Mouse (Mus musculus) midbrain, embryonic 16.5 days (tissue): ENCODE results near the gene Mr1. TPM values are rescaled to one million over a fixed set of nuclear protein-coding genes. Genes with fewer than 3 reads are reported as not detected.

Experiments
- ATAC-seq: fragments of 200-750 bp; cut with Nextera tagmentation; 2 replicates; pipeline ENCODE4 v1.8.0; 2017; ENCODE audit warnings: moderate TSS enrichment
- H3K27ac ChIP-seq: fragments of 300-500 bp; sonication (generic); 2 replicates; pipeline ENCODE4 v1.5.1; 2014; ENCODE audit warnings: mild to moderate bottlenecking, low read length, mixed read lengths
- H3K27me3 ChIP-seq: fragments of 300-500 bp; sonication (generic); 2 replicates; pipeline ENCODE4 v1.6.1; 2014; ENCODE audit warnings: low read depth, low read length, mixed read lengths; ENCODE audit not compliant: control insufficient read depth, insufficient read depth
- H3K36me3 ChIP-seq: fragments of 300-500 bp; sonication (generic); 2 replicates; pipeline ENCODE4 v1.6.1; 2014; ENCODE audit warnings: mild to moderate bottlenecking, low read length, moderate library complexity, mixed read lengths; ENCODE audit not compliant: control insufficient read depth, insufficient read depth
- H3K4me1 ChIP-seq: fragments of 300-500 bp; sonication (generic); 2 replicates; pipeline ENCODE4 v1.6.1; 2014; ENCODE audit warnings: mild to moderate bottlenecking, low read length, mixed read lengths; ENCODE audit not compliant: control insufficient read depth, insufficient read depth
- H3K4me2 ChIP-seq: fragments of 300-500 bp; sonication (generic); 2 replicates; pipeline ENCODE4 v1.6.1; 2014; ENCODE audit warnings: mild to moderate bottlenecking, low read length, mixed read lengths
- H3K4me3 ChIP-seq: fragments of 300-500 bp; sonication (generic); 2 replicates; pipeline ENCODE4 v1.5.1; 2014; ENCODE audit warnings: low read depth, mild to moderate bottlenecking, low read length, moderate library complexity, mixed read lengths
- H3K9ac ChIP-seq: fragments of 300-500 bp; sonication (generic); 2 replicates; pipeline ENCODE4 v1.6.1; 2014; ENCODE audit warnings: low read depth, low read length, mixed read lengths
- H3K9me3 ChIP-seq: fragments of 300-500 bp; sonication (generic); replicated peaks from 2 replicates; pipeline ENCODE4 v1.6.1; 2014; ENCODE audit warnings: mild to moderate bottlenecking, low read length, mixed read lengths; ENCODE audit not compliant: control insufficient read depth, poor library complexity, severe bottlenecking
- WGBS: fragments of 180-500 bp; shearing (Covaris S2); extraction: QIAGEN DNeasy Blood & Tissue Kit; methylation state at CpG from one replicate; pipeline ENCODE4 v1.1.7; 2014; 5-methylcytosine and 5-hydroxymethylcytosine counted together
- polyA plus RNA-seq: library from polyadenylated mRNA; unstranded; fragments of >200 nt; fragmentation: Nextera tagmentation; extraction: Ambion mirVana; gene quantifications from 2 replicates; pipeline ENCODE4 v1.2.1, GENCODE M21; 2015

Mr1 gene
- polyA plus RNA-seq, 1 experiment from 2014 or later: 1.6 TPM

DNA sequence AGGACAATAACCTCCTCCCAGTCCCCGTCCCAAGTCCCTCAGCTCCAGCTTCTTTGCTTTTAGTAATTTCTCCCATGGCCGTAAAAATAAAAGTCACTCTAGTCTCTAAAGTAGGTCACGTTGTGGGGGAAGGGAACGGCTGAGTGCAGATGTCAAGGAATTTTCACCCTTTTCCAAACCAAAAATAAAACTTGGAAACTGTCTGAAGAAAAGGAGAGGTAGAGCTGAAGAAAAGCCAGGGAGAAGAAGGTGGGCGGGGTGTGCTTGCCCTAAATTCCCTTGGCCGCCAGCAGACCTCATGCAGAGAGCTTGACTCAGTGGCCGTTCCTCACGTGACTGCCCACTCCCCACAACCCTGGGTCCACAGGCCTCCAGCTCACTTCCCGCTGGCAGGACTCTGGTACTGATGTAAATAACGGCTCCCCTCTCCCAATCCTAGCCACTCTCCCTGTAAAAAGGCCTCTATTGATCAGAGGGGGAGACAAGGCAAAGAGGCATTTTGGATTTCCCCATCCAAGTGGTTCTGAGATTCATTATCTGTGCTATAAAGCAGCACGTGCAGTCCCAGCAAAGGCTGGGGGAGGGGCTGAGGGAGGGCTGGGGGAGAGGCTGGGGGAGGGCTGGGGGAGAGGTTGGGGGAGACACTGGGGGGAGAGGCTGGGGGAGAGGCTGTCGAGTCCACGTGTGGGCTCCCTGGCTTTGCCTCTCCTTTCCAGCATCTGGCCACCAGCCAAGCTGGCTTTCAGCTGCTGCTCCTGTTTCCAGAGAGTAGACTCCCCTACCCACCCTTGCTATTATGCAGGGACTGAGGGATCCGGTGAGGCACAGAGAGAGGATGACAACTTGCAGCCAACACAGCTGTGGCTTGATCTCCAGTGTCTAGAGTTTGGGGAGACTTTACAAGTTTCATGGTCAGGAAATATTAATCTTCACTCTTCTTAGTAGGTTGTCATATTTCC is 54.5 kb downstream of the Mr1 start:
- no peaks in the 10 kb centered on the region for H3K27me3 ChIP-seq
- no peaks in the 10 kb centered on the region for H3K36me3 ChIP-seq
- no peak overlapping the region for H3K4me2 ChIP-seq
- peaks cover 43% of the 10 kb centered on the region for H3K4me1 ChIP-seq
- peak; percentile 67 for ATAC-seq
- H3K9me3 ChIP-seq: no peaks in the 10 kb centered on the region
- no peak overlapping the region for H3K4me3 ChIP-seq
- no peak overlapping the region for H3K9ac ChIP-seq
- 18% methylated on average over 14 of the region's 14 CpGs for WGBS
- H3K27ac ChIP-seq: peak overlapping the region; percentile 13; the same call in 1 of the 2 replicates

DNA sequence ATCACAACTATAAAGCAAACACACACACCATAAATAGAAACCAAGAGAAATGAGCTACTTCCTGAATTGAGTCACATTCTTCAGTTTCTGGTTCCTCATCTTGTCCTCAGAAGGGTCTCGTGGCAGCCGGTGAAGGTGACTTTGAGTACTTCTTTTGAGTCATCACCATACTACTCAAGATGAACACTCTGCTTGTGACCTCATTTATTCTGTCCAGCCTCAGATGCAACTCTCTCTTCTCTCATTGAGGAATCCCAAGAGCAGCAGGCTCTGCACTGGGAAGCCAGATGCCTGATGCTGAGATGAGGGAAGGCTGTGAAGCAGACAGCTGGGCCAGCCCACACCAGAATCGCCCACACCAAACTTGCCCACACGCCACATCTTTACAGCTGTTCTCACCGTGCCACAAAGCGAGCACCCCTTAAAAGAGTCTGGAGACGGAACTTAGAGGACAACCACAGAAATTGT is 55.2 kb downstream of the Mr1 start:
- Histone ChIP-seq H3K27ac (no peak overlapping the region), H3K27me3 (no peaks in the 10 kb centered on the region), H3K4me1 (peaks cover 46% of the 10 kb centered on the region), H3K4me2 (no peak overlapping the region), H3K9ac (no peak overlapping the region), H3K4me3 (no peak overlapping the region), H3K9me3 (no peaks in the 10 kb centered on the region), H3K36me3 (no peaks in the 10 kb centered on the region)
- ATAC-seq: no peak
- WGBS: 73% methylated on average over 7 of the region's 7 CpGs

DNA sequence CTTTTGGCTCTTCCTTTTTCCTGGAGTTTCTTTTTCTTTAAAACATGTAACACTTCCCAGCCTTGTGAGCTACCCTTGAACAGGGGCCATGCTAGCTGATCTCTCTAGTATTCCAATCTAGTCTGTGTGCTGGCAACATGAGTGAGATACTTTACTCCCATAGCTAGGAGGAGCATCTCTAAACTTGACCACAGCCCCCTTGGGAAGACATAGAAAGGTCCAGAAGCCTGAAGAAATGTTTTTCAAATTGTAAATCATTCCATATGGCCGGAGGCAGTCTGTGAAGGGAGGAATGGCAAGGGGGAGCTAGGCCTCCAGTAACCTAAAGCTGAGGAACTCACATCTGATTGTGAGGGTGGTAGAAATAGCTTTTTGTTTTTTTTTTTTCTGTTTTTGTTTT is 55.9 kb downstream of the Mr1 start:
- H3K9ac ChIP-seq: no peak overlapping the region
- H3K4me2 ChIP-seq: no peak overlapping the region
- H3K27me3 ChIP-seq: no peaks in the 10 kb centered on the region
- no peaks in the 10 kb centered on the region for H3K9me3 ChIP-seq
- no peak overlapping the region for H3K4me3 ChIP-seq
- WGBS: 94% methylated on average over 1 of the region's 1 CpGs
- peaks cover 50% of the 10 kb centered on the region for H3K4me1 ChIP-seq
- H3K27ac ChIP-seq: no peak overlapping the region
- ATAC-seq: no peak
- no peaks in the 10 kb centered on the region for H3K36me3 ChIP-seq

DNA sequence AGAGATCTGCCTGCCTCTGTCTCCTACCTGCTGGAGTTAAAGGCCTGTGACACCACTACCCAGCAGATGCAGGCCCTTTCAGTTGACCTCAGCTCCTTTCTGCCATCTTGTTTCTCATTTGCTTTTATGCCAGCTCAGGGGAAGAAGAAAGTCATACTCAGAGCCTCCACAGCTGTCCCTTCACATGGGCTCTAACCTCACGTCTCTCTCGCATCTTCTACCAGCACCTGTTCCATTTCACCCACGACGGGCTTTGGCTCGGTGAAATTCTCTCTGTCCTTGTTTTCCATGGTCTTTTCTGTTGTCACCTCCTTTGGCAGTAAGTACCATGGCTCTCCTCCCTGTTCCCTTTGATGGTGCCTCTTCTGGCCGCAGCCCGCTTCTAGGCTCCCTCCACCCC is 56.3 kb downstream of the Mr1 start:
- H3K9ac ChIP-seq: no peak overlapping the region
- ATAC-seq: no peak
- 94% methylated on average over 7 of the region's 7 CpGs for WGBS

DNA sequence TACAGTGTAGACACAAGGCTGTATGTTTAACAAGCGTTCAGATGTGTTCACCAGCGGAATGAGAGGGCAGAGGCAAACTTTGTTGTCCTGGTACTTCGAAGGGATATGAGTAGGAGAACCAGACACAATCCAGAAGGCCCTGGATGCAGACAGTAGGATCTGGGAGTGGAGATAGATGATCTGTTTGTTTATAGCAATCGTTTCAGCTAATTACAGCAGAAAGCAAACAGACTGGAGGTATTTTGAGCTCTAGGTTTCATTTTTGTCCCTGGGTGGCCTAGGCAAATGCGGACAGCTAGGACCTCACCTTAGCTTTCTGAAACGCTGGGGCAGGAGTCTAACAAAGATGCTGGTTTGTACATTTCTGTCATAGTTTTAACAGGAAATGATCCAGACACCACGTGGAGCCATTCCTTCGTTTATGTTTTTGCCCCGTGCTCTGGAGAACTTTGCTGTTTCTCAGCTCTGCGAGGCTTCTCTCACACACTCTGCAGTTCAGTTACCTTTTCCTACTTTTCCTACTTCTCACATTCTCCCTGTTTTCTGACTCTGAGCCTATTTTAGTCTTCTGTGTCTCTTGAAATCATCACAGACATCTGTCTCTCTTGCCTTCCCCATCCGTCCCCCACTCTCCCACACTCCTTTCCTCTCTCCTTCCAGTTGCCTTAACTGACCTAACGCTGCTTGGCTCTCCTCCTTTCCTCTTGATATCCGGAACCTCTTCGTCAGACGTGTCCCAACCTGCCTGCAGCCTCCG is 57.6 kb downstream of the Mr1 start:
- Histone ChIP-seq H3K4me2 (no peak overlapping the region), H3K9me3 (no peaks in the 10 kb centered on the region), H3K9ac (no peak overlapping the region), H3K4me3 (no peak overlapping the region), H3K36me3 (no peaks in the 10 kb centered on the region), H3K27ac (no peak overlapping the region), H3K27me3 (no peaks in the 10 kb centered on the region), H3K4me1 (peaks cover 59% of the 10 kb centered on the region)
- WGBS: 69% methylated on average over 16 of the region's 16 CpGs
- ATAC-seq: no peak

More for the DNA sequence above, 56.3 kb downstream of the Mr1 start:
- Histone ChIP-seq H3K27ac (no peak overlapping the region), H3K4me1 (peaks cover 54% of the 10 kb centered on the region), H3K4me2 (no peak overlapping the region), H3K36me3 (no peaks in the 10 kb centered on the region), H3K4me3 (no peak overlapping the region), H3K27me3 (no peaks in the 10 kb centered on the region), H3K9me3 (no peaks in the 10 kb centered on the region)

DNA sequence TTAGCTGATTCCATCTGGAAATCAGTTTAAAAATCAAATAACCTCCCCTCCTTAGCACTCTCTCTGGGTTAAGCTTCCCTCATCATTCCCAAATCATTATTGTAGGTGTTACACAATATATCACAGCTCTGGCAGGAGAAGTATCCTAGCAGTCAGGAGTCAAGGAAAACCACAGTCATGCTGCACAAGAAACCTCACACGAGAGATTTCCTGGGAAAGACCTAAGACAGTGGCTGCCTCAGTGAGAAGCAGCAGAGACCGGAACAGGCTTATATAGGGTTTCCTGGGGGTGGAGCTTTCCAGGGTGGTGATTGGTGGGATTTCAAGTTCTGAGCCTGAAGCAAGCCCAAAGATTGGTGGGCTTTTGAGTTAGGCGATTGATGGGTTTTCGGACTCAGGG is 58.6 kb downstream of the Mr1 start:
- no peak overlapping the region for H3K9ac ChIP-seq
- H3K4me1 ChIP-seq: peaks cover 55% of the 10 kb centered on the region
- no peak for ATAC-seq
- H3K4me3 ChIP-seq: no peak overlapping the region
- 92% methylated on average over 4 of the region's 4 CpGs for WGBS
- no peaks in the 10 kb centered on the region for H3K36me3 ChIP-seq
- H3K4me2 ChIP-seq: no peak overlapping the region
- H3K27me3 ChIP-seq: no peaks in the 10 kb centered on the region
- no peaks in the 10 kb centered on the region for H3K9me3 ChIP-seq
- H3K27ac ChIP-seq: no peak overlapping the region

DNA sequence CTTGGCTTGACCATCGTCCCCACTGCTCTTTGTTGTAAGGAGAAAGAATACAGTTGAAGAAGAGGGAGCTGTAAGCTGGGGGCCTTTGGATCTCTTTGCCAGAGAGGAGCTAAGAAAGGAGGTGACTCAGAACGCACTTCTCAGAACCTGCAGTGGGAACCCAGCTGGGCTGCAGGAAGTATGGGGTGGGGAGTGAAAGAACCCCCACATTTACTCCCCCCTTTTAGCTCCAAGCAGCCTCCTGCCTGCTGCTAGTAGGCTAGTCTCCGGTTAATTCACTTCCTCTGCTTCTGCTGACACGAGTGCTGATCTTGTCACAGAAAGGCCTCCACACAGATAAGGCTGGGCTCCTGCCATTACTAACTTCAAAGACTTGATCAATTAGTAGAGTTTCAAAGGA is 59.7 kb downstream of the Mr1 start:
- Histone ChIP-seq H3K27ac (peak overlapping the region; percentile 70), H3K4me3 (no peak overlapping the region), H3K36me3 (no peaks in the 10 kb centered on the region), H3K4me2 (peak overlapping the region; percentile 3; the same call in 1 of the 2 replicates), H3K9ac (no peak overlapping the region), H3K4me1 (peaks cover 54% of the 10 kb centered on the region), H3K9me3 (no peaks in the 10 kb centered on the region), H3K27me3 (no peaks in the 10 kb centered on the region)
- WGBS: 9% methylated on average over 4 of the region's 4 CpGs
- ATAC-seq: no peak

DNA sequence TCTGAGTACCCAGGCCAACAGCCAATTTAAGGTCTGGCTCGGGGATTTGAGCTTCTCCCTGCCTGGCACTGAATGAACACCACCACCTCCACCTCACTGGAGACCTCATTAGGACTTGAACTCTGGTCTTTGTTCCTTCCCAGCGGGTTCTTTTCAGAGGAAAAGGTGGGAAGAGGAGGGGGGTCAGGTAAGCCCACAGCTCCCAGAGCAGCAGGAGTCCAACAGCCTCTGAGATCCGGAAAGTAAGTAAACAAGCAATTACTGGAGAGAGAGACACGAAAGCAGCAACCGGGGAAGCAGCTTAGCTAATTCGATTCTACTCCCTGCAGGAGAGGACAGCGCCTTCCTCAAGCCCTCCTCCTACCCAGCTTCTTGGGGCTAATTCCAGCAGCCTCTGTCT is 60.2 kb downstream of the Mr1 start:
- no peaks in the 10 kb centered on the region for H3K9me3 ChIP-seq
- H3K36me3 ChIP-seq: no peaks in the 10 kb centered on the region
- H3K4me2 ChIP-seq: 0 out of 2 replicates have a peak overlapping the region, but pooled peaks have one; percentile 3
- 8% methylated on average over 7 of the region's 7 CpGs for WGBS
- H3K9ac ChIP-seq: no peak overlapping the region
- peak overlapping the region; percentile 70 for H3K27ac ChIP-seq
- no peak for ATAC-seq
- H3K27me3 ChIP-seq: no peaks in the 10 kb centered on the region
- H3K4me3 ChIP-seq: no peak overlapping the region
- peaks cover 52% of the 10 kb centered on the region for H3K4me1 ChIP-seq

DNA sequence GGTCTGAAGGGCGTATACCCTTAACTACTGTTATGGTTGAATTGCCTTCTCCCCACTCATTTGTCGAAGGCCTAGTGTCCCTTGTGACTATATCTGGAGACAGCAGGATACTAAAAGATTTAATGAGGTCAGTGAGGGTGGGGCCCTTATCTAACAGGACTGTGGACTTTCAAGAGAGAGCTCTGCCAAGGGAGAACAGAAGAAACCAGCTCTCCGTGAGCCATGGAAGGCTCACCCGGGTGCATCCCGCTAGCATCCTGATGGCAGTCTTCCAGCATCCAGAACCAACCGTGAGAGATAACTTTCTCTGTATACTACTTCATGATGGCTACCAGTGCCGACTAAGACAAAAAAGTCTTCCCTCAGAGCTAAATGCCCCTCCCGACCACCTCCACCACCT is 61.8 kb downstream of the Mr1 start:
- Histone ChIP-seq H3K9me3 (no peaks in the 10 kb centered on the region), H3K4me3 (no peak overlapping the region), H3K4me1 (peaks cover 51% of the 10 kb centered on the region), H3K9ac (no peak overlapping the region), H3K4me2 (no peak overlapping the region), H3K27ac (peak overlapping the region; percentile 98; the same call in 1 of the 2 replicates), H3K36me3 (no peaks in the 10 kb centered on the region), H3K27me3 (no peaks in the 10 kb centered on the region)
- 39% methylated on average over 8 of the region's 8 CpGs for WGBS
- ATAC-seq: no peak
